Mouse (Mus musculus) splenic B cell, adult 2 months (primary cell): ENCODE measurements at regions not wholly inside any gene's neighbourhood (a gene's known extent, or its start where the extent isn't known, plus 50 kb on each side); places are given as distances from the start of the nearest gene placed in this dataset.

Experiments used
- DNase-seq: peaks from one replicate; pipeline ENCODE4 v3.0.0-alpha.2; 2011; ENCODE audit warnings: low read depth, low spot score
- H3K27me3 ChIP-seq: 2 replicates; pipeline ENCODE4 v1.6.1; 2012; ENCODE audit warnings: mild to moderate bottlenecking, low read length, moderate library complexity, mixed read lengths; ENCODE audit not compliant: control insufficient read depth, poor library complexity, insufficient read depth, severe bottlenecking
- H3K36me3 ChIP-seq: 2 replicates; pipeline ENCODE4 v1.6.1; 2012; ENCODE audit warnings: mild to moderate bottlenecking, low read length, moderate library complexity, mixed read lengths; ENCODE audit not compliant: control insufficient read depth, poor library complexity, insufficient read depth, severe bottlenecking

- no peaks in the 10 kb centered on the region for H3K27me3 ChIP-seq
- DNase-seq = no peak
- no peaks in the 10 kb centered on the region for H3K36me3 ChIP-seq
These were observed 114.6 kb upstream of the Xpo1 start for GRCm38 (mm10) chr11:23141100-23141837.

GRCm38 (mm10) chr11:23148048-23148596, 107.7 kb upstream of the Xpo1 start:
- no peak for DNase-seq
- Histone ChIP-seq H3K36me3 (no peaks in the 10 kb centered on the region), H3K27me3 (no peaks in the 10 kb centered on the region)

- peak; percentile 71 for DNase-seq
- Histone ChIP-seq H3K27me3 (no peaks in the 10 kb centered on the region), H3K36me3 (no peaks in the 10 kb centered on the region)
These were observed 106.1 kb upstream of the Xpo1 start for GRCm38 (mm10) chr11:23149556-23150244.

DNA sequence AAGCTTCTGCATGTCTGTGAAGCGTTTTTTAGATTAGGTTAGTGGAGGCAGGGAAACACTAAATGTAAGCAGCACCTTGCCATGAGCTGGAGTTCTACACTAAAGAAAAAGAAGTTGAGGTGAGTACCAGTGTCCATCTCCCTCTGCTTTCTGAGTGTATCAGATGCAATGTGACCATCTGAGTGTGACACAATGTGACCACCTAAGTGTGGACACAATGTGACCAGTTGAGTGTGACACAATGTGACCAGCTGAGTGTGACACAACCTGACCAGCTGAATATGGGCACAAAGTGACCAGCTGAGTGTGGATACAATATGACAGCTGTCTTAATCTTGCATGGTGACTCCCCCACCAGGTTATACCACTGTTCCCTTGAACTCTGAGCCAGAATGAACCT, 101.0 kb upstream of the Xpo1 start:
- Histone ChIP-seq H3K36me3 (no peaks in the 10 kb centered on the region), H3K27me3 (no peaks in the 10 kb centered on the region)
- DNase-seq = no peak

DNA sequence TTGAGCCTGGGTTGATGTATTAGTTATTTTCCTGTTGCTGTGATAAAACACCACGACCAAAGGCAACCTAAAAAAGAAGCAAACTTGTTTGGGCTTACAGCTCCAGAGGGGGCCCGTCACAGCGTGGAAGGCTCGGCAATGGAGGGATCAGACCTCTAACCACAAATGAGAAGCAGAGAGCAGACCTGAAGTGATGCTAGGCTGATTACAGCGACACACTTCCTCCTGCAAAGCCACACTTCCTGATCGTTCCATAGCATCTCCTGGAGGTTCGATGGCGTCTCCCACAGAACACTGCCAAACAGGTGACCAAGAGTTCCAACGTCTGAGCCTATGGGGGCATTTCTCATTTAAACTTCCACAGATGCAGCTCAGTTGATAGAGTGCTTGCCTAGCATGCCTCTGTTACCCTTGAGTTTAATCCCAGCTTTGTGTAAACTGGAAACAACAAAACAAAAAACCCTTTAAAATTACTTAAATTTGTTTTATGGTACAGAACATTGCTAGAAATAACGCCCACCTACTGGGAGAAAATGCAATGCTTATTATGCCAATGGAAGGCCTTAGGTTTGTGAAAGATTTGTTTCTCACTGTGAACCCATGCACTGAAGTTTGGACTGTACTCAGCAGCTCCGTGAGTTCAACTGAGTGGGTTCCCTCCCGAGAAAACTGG, 87.2 kb upstream of the Xpo1 start:
- no peaks in the 10 kb centered on the region for H3K36me3 ChIP-seq
- no peaks in the 10 kb centered on the region for H3K27me3 ChIP-seq
- DNase-seq = no peak

GRCm38 (mm10) chr11:23169742-23170428, 86.0 kb upstream of the Xpo1 start:
- Histone ChIP-seq H3K36me3 (no peaks in the 10 kb centered on the region), H3K27me3 (no peaks in the 10 kb centered on the region)
- no peak for DNase-seq

DNA sequence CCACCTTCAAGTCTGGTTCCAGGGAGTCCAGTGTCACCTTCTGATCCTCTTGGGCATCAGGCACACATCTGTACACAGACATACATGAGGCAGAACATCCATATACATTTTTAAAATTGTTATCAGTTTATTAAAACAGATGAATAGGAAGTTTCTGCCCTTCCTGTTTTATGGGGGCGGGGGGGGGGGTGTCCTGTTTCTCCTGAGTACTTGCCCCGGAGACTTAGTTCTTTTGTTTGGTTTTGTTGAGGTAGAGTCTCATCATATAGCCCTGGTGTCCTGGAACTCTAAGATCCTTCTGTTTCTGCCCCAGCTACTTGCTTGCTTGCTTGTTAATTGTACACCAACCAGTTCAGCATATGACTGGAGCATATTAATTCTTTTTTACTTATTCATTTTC, 85.0 kb upstream of the Xpo1 start:
- no peak for DNase-seq
- H3K36me3 ChIP-seq = no peaks in the 10 kb centered on the region
- no peaks in the 10 kb centered on the region for H3K27me3 ChIP-seq

DNA sequence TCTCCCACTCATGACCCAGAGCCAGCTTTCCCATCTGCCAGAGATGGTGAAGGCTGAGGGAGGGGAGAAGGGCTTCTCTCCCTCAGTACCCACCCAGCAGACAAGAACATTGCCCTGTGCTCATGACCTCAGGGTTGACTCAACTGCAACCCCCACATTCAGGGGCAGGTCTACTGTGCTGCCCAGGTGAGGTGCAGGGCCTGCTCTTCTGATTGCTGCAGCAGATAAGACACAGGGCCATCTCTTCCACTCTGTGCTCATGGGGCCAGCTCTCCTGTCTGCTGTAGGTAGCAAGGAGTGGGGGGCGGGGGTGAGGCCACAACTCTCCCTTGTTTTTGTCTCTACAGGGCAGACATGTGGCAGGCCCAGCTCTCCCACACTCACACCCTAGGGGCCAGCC, 84.1 kb upstream of the Xpo1 start:
- DNase-seq = no peak

GRCm38 (mm10) chr11:23181647-23182046, 74.2 kb upstream of the Xpo1 start:
- Histone ChIP-seq H3K27me3 (no peaks in the 10 kb centered on the region), H3K36me3 (no peaks in the 10 kb centered on the region)
- no peak for DNase-seq

More for the DNA sequence above, 84.1 kb upstream of the Xpo1 start:
- Histone ChIP-seq H3K36me3 (no peaks in the 10 kb centered on the region), H3K27me3 (no peaks in the 10 kb centered on the region)

- DNase-seq = peak; percentile 8
- H3K36me3 ChIP-seq = no peaks in the 10 kb centered on the region
These were observed 70.6 kb upstream of the Xpo1 start for GRCm38 (mm10) chr11:23185211-23185610.

GRCm38 (mm10) chr11:23201701-23202449, 54.0 kb upstream of the Xpo1 start:
- H3K27me3 ChIP-seq = no peaks in the 10 kb centered on the region
- DNase-seq = no peak

More at GRCm38 (mm10) chr11:23185211-23185610, 70.6 kb upstream of the Xpo1 start:
- H3K27me3 ChIP-seq = no peaks in the 10 kb centered on the region

DNA sequence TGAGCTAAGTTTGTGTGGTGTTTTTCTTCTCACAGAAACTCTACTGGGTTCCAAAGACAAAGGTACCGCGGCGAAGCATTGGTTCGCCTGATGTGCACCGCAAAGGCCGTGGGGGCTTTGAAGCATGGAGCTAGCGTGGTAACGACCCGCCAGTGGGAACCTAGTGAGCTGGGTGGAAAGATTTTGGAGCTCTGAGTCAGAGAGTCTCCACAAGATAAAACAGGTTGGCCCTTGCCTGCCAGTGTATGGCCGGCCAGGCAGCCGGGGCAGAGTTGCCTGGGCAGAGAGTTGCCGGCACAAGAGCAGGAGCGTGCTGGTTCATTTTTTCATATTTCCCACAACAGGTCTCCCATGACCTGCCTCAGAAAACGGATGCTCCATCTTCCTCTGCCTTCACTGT, 52.3 kb upstream of the Xpo1 start:
- no peak for DNase-seq
- Histone ChIP-seq H3K27me3 (no peaks in the 10 kb centered on the region), H3K36me3 (no peaks in the 10 kb centered on the region)

More at GRCm38 (mm10) chr11:23201701-23202449, 54.0 kb upstream of the Xpo1 start:
- H3K36me3 ChIP-seq = no peaks in the 10 kb centered on the region

GRCm38 (mm10) chr11:23204041-23204440, 51.8 kb upstream of the Xpo1 start:
- Histone ChIP-seq H3K36me3 (no peaks in the 10 kb centered on the region), H3K27me3 (no peaks in the 10 kb centered on the region)
- DNase-seq = no peak
